Mouse (Mus musculus) layer of hippocampus, adult 2 months (tissue): ENCODE results near the gene Insyn1. TPM values are rescaled to one million over a fixed set of nuclear protein-coding genes. Genes with fewer than 3 reads are reported as not detected.

Experiments
- DNase-seq, 2 experiments: peaks; one replicate each; pipeline ENCODE4 v3.0.0; 2022; ENCODE audit warnings: low spot score in 2 of 2
- H3K27ac ChIP-seq: fragments of 200-600 bp; 2 replicates; pipeline ENCODE4 v1.8.1; 2022
- H3K4me3 ChIP-seq: fragments of 200-600 bp; 2 replicates; pipeline ENCODE4 v1.8.1; 2022; ENCODE audit warnings: mild to moderate bottlenecking
- CTCF ChIP-seq: fragments of 200-600 bp; conservative IDR thresholded peaks from 2 replicates; pipeline ENCODE4 v1.8.1; 2022; ENCODE audit warnings: antibody characterized with exemption, mild to moderate bottlenecking, moderate library complexity
- total RNA-seq, 2 experiments: library from RNA; stranded (reverse); gene quantifications; 2 replicates each; pipeline ENCODE4 v1.2.3; 2021

Insyn1 gene
- total RNA-seq, 2 experiments from 2014 or later = 236 to 254 TPM

DNA sequence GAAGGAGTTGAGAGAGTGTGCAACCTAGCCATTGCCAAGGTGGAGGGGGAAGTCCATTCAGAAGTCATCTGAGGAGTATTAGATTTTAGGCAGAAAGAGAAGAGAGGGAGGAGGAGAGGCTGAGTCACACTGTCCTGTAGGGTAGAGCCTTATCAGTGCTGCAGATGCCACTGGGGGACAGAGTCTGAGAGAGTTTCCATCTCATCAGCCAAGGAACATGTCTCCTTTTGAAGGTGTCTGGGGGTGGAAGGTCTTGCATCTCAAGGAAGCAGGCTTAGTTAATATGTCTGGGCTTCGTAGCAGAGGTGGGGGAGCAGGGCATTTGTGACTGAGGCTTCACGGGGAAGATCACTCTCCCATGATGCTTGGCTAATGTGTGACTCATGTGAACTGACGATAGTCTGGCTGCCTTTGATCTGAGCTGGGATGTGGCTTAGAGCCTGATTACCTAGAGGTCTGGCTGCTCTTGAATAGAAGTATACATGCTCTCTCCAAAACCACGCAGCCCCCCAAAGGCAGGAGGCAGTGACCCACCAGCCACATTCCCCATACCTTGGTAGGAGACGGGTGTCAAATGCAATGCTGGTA is 34.5 kb upstream of the Insyn1 start:
- DNase-seq = no peak
- Histone ChIP-seq H3K27ac (no peak overlapping the region), H3K4me3 (no peak overlapping the region)
- TF ChIP-seq CTCF = no peak

DNA sequence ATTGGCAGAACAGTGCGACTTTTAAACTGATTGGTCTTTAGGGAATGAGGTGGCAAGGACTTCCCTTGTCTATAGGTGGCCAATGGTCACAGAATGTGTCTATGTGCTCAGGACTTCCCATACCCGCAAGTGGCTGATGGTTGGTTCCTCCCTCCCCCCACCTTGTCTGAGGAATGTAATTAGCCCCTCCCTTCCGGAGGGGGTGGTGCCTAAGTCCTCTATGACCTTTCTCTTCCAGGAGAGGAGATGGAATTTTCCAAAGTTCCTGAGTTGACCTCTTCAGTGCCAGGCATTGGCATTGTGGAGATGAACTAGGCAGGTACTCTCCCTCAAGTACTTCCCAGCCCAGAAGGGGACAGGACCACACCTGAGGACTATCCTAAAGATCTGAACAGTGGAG is 33.5 kb upstream of the Insyn1 start:
- no peak overlapping the region for H3K4me3 ChIP-seq
- DNase-seq = no peak
- no peak for TF ChIP-seq CTCF
- no peak overlapping the region for H3K27ac ChIP-seq

GRCm38 (mm10) chr9:58455798-58456197 is 32.6 kb upstream of the Insyn1 start:
- TF ChIP-seq CTCF = no peak
- peak; percentile 52 to 70 for DNase-seq
- Histone ChIP-seq H3K4me3 (no peak overlapping the region), H3K27ac (0 out of 2 replicates have a peak overlapping the region, but pooled peaks have one; percentile 3)

DNA sequence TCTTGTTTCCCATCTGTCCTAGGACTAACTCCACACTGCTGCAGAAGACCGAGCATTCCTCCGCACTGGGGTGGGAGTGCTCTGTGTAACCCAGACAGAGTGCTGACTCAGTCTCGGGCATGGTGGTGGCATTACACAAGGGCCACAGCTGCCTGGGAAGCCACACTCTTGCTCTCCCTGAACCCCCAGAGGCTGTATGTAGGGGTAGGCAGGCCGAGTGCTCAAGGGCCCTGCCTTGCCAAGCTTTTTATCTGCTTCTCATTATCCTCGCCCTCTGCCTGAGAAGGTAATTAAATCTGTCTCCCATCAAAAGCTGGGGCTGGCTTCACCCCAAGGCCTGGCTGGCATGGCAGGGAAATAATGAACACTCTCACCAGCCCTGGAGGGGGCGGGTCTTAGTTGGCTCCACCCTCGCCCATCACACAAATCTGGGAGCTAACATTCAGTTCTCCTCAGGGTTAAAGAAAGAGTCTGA is 30.9 kb upstream of the Insyn1 start:
- peak overlapping the region; percentile 80 for H3K27ac ChIP-seq
- no peak overlapping the region for H3K4me3 ChIP-seq
- TF ChIP-seq CTCF = no peak
- DNase-seq = peak; percentile 67 to 68

DNA sequence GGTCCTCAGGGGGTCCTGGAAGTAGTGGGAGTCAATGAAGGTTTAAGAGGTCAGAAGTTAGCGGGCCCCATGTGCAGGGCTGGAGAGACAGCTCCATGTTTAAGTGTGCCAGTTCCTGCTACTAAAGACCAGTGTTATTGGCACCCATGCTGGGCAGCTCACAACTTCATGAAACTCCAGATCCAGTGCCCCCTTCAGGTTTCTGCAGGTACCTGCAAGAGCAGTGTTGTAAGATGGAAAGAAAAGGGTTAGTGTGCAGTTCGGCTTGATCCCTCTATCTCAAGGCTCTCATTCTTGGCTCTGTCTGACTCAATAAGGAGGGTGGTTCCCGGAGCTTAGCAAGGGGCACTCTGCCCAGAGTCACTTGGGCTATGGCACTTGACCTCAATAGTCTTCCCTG is 30.1 kb upstream of the Insyn1 start:
- peak; percentile 69 for TF ChIP-seq CTCF
- no peak for DNase-seq
- H3K4me3 ChIP-seq = no peak overlapping the region
- peak overlapping the region; percentile 80; the same call in 1 of the 2 replicates for H3K27ac ChIP-seq

DNA sequence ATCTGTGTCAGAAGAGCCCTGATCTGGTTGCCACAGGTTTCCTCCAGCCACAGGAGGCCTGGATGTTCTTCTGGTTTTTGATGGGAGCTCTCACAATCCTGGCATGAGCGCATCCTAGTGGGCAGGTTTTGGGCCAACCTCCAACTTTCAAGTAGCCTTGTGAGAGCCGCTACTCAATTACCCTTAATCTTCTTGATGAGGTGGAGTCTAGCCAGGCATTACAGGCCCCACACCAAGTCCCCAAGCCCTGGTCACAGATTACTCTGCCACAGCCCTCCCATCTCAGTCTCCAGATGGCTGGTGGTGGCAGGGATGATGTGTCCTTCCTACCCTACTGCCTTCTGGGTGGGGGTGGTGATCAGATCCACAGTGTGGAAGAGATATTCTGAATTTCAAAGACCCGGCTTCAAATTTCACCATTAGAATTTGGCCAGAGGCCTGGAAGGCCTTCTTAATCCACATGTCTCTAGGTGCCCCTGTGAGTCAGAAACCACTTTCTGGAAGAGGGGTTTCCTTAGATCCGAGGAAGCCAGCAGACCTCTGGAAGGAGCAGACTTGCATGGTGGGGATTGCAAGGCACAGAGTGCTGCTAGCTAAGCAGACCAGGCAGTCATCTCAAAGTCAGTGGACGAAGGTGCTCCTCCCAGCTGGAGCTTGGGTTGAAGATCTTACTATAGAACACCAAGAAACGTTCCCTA is 29.4 kb upstream of the Insyn1 start:
- H3K27ac ChIP-seq = peak overlapping the region; percentile 80; the same call in 1 of the 2 replicates
- DNase-seq = no peak
- H3K4me3 ChIP-seq = no peak overlapping the region
- TF ChIP-seq CTCF = no peak

DNA sequence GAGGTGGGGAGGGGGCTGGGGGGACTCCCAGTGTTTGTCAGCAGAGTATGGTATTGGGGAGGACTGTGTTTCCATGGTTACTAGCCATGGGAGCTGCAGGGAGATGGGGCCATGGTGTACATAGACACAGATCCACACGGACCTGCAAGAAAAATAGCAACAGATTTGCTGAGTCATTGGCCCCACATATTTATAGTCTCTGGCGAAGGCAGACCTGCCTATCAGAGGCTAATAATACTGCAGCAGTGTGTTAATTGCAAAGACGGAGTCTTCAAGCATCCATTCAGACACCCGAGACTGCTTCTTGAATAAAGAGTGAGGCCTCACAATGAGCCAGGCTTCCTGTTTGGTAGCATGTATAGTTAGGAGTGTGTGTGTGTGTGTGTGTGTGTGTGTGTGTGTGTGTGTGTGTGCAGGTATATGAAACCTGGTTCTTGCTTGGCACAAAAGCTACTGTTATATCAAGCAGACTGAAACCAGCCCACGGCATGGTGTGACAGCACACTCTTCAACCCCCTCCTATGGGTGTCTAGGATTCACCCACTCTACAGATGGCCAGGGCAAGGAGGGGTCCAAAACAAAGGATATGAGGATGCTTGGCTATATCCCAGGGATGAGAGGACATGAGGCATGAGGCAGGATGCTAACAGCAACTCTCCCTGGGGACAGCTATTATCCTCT is 20.9 kb upstream of the Insyn1 start:
- Histone ChIP-seq H3K4me3 (no peak overlapping the region), H3K27ac (peak overlapping the region; percentile 89)
- DNase-seq = peak; percentile 58 to 76
- TF ChIP-seq CTCF = no peak

- TF ChIP-seq CTCF = no peak
- DNase-seq = no peak
- peak overlapping the region; percentile 29; the same call in 1 of the 2 replicates for H3K27ac ChIP-seq
Observed at GRCm38 (mm10) chr9:58470466-58470865, 17.9 kb upstream of the Insyn1 start.

DNA sequence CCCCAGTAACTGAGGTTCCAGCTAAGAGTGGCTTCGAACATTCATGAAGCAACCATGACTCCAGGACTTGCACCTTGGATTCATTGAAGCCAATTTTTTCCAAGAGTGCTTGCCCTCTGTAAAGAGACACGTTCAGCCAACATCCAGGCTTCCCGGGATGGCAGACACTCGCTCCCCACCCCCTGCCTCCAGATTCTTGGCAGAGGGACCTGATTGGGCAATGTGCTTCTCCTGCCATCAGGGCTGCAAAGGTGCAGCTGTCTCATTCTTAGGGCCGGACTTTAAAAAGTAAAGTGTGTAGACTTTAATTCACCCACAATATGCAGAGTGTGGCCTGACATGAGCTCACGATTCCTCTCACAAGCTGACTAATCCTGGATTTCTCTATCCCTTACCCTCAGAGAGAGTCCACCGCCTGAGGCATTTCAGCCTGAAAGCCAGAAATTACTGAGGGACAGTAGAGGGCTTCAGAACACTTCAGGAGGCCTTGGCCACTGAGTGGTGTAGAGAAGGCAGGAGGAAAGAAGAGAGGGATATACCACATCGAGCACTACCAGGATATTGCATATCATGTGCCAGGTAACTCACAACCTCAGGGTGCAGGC is 15.1 kb upstream of the Insyn1 start:
- DNase-seq = no peak
- Histone ChIP-seq H3K27ac (no peak overlapping the region), H3K4me3 (no peak overlapping the region)
- TF ChIP-seq CTCF = no peak

More at GRCm38 (mm10) chr9:58470466-58470865, 17.9 kb upstream of the Insyn1 start:
- no peak overlapping the region for H3K4me3 ChIP-seq

GRCm38 (mm10) chr9:58487076-58487475 is 1.3 kb upstream of the Insyn1 start:
- Histone ChIP-seq H3K4me3 (no peak overlapping the region), H3K27ac (no peak overlapping the region)
- no peak for DNase-seq
- TF ChIP-seq CTCF = no peak

- H3K4me3 ChIP-seq = peak overlapping the region; percentile 92
- TF ChIP-seq CTCF = no peak
- DNase-seq = no peak
- H3K27ac ChIP-seq = peak overlapping the region; percentile 92
Observed at GRCm38 (mm10) chr9:58489133-58489864, 896 bp downstream of the Insyn1 start.

GRCm38 (mm10) chr9:58489865-58490165 is 1.4 kb downstream of the Insyn1 start:
- TF ChIP-seq CTCF = no peak
- DNase-seq = no peak
- peak overlapping the region; percentile 92 for H3K27ac ChIP-seq
- H3K4me3 ChIP-seq = peak overlapping the region; percentile 92
